ENCODE assay signal across 18 mouse cellular contexts in genomic region chr2:155595516-155595915, GRCm38 (mm10). TPM values are rescaled to one million over a fixed set of nuclear protein-coding genes. Genes with fewer than 3 reads are reported as not detected.
A peak's percentile ranks its signal among the peaks of the same experiment; 100 is the strongest.
DNase-seq lines count a peak whose midpoint lies in the region; ATAC-seq lines count a peak whose summit lies in the region.
"Had no signal": no experiment of that assay in that cellular context is flagged by ENCODE, and none has a peak within 500 bp of the region (broad histone marks: within the 10 kb centered on the region; RNA-seq: fewer than 3 reads in every experiment).

No protein-coding gene starts in this region.

- H3K4me3 ChIP-seq in lung, embryonic 15.5 days, result no peak overlapping the region
- H3K4me3 ChIP-seq: embryonic facial prominence, embryonic 12.5 days; forebrain, embryonic 12.5 days; heart, adult 2 months; heart, embryonic 15.5 days; hindbrain, embryonic 13.5 days had no signal

- 54% methylated on average over 6 of the region's 6 CpGs for WGBS in lung, embryonic 15.5 days

- H3K27ac ChIP-seq in lung, embryonic 15.5 days, result peak overlapping the region; percentile 39; the same call in 1 of the 2 replicates
- H3K27ac ChIP-seq: embryonic facial prominence, embryonic 12.5 days; forebrain, embryonic 12.5 days; heart, adult 2 months; heart, embryonic 15.5 days; hindbrain, embryonic 13.5 days had no signal

- H3K4me2 ChIP-seq in lung, embryonic 15.5 days, result no peak overlapping the region
- H3K4me2 ChIP-seq: embryonic facial prominence, embryonic 12.5 days; forebrain, embryonic 12.5 days; heart, embryonic 11.5 days; heart, embryonic 15.5 days; hindbrain, embryonic 13.5 days had no signal

- no peaks in the 10 kb centered on the region for H3K27me3 ChIP-seq in lung, embryonic 15.5 days
- H3K27me3 ChIP-seq: embryonic facial prominence, embryonic 12.5 days; heart, embryonic 15.5 days had no signal

- no peak overlapping the region for H3K9ac ChIP-seq in lung, embryonic 15.5 days
- H3K9ac ChIP-seq: embryonic facial prominence, embryonic 12.5 days; forebrain, embryonic 12.5 days; heart, embryonic 15.5 days; hindbrain, embryonic 13.5 days had no signal

- peaks cover 18% of the 10 kb centered on the region for H3K4me1 ChIP-seq in lung, embryonic 15.5 days

- no peak for ATAC-seq in lung, embryonic 15.5 days (ENCODE audit: borderline replicate concordance, extremely low read depth, low FRiP score, low TSS enrichment)
- ATAC-seq: forebrain, embryonic 16.5 days had no signal

- H3K36me3 ChIP-seq in lung, embryonic 15.5 days, result no peaks in the 10 kb centered on the region
- H3K36me3 ChIP-seq: embryonic facial prominence, embryonic 12.5 days; forebrain, embryonic 12.5 days; heart, embryonic 15.5 days; hindbrain, embryonic 13.5 days had no signal

- H3K9me3 ChIP-seq in lung, embryonic 15.5 days, result no peaks in the 10 kb centered on the region
- H3K9me3 ChIP-seq: embryonic facial prominence, embryonic 12.5 days; forebrain, embryonic 12.5 days; heart, embryonic 15.5 days; hindbrain, embryonic 13.5 days had no signal

- peak; percentile 50 to 63 for DNase-seq in lung, adult 18-20 months
- DNase-seq in lung, postnatal 25 days (ENCODE audit: low spot score), result no peak
- peak; percentile 62 for DNase-seq in lung, postnatal 36 days
- DNase-seq in kidney, postnatal 25 days, result no peak
- no peak for DNase-seq in adrenal gland, adult 8-10 months
- DNase-seq: adrenal gland, postnatal 10 days; cerebellum, adult 11 months; cerebellum, adult 8-10 months; gastrocnemius, postnatal 14 days; heart, adult 2 months; heart, postnatal 14 days had no signal

RNA-seq across cellular contexts. Expression of gene Gss, which starts 2.9 kb away (rescaled TPM):
- 26.5 and 29.8 TPM in 2 replicates for polyA plus RNA-seq in lung, embryonic 15.5 days (2015; fragmentation: Nextera tagmentation; extraction: Ambion mirVana)
- total RNA-seq in adrenal gland, adult 8-10 months (2022), result 10 to 100 TPM; 57.8 to 78.0 (median 72.3) TPM

RNA-seq across cellular contexts. Expression of gene Myh7b, which starts 15.5 kb away (rescaled TPM):
- 0.85 and 1.1 TPM in 2 replicates for polyA plus RNA-seq in lung, embryonic 15.5 days (2015; fragmentation: Nextera tagmentation; extraction: Ambion mirVana)
- total RNA-seq in adrenal gland, adult 8-10 months (2022), result under 1 TPM; 0.15 to 0.46 (median 0.22) TPM

Comparison
In these comparisons a context has a peak if more than half of its experiments do, and no peak if none do; other contexts are left out.
1. DNase-seq: peak in lung, adult 18-20 months (2 of 2) and lung, postnatal 36 days (single experiment); none in lung, postnatal 25 days (single experiment), kidney, postnatal 25 days (0 of 2) and adrenal gland, adult 8-10 months (single experiment).